Mouse (Mus musculus): ENCODE measurements around the gene Dnajb2. TPM values are rescaled to one million over a fixed set of nuclear protein-coding genes. Genes with fewer than 3 reads are reported as not detected.

Gene Dnajb2
- total RNA-seq, 2 experiments from 2014 or later: 54.7 to 61.3 TPM

DNA sequence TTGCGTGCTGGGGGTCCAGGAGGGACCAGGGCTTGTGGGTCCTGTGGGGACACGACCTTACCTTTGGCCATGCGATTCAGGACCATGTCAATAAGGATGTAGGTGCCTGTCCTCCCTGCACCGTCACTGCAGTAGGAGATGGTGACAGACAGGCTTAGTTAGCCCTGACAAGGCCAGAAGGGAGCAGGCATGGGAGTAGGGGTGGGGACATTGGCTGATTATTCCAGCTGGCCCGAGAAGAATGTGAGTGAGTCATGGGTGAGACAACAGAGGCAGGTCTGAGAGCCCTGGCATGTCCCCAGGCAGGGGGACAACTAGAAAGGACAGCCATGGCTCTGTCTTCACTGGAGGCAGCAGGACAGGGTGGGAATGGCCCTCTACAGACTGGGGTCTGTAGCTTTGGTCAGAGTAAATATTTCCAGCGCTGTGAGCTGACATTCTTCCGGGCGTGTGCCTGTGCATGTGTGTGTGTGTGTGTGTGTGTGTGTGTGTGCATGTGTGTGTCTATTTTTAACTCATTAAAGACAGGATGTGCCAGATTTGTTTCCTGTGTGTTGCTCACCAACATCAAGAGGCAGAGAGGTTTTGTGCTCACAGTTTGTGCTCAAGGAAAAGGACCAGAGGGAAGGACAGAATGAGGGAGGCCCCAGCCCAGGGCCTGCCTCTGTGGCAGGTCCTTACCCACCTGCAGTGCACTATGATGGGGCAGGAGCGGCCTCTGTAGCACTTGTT is 12.0 kb downstream of the Dnajb2 start:
- no peak for DNase-seq
- intact Hi-C loops (cut with DNase I): no loop called here

GRCm38 (mm10) chr1:75250498-75250897 is 14.3 kb downstream of the Dnajb2 start:
- intact Hi-C loops (cut with DNase I): no loop called here
- DNase-seq: peak; percentile 72

- peak; percentile 58 for DNase-seq
- intact Hi-C loops (cut with DNase I): no loop called here
These were observed 15.1 kb downstream of the Dnajb2 start for GRCm38 (mm10) chr1:75251112-75251970.

DNA sequence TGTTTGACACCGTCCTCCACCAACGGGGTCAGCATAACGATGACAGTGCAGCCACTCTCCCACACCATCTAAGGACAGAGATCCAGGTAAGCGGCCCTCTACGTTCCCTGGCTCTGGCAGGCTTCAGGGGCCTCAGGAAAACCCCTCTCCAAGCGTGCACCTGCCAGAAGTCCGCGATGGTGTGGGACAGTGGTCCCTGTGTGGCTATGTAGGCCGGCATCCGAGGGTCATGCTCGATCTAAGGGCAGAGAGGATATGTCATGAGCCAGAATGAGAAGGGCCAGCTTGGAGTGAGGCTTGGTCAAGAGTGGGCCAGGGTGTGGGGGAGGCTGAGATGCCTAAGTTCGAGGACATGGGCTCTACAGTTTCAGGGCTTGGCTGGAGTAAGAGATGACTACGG is 16.1 kb downstream of the Dnajb2 start:
- no peak for DNase-seq
- intact Hi-C loops (cut with DNase I): no loop called here

DNA sequence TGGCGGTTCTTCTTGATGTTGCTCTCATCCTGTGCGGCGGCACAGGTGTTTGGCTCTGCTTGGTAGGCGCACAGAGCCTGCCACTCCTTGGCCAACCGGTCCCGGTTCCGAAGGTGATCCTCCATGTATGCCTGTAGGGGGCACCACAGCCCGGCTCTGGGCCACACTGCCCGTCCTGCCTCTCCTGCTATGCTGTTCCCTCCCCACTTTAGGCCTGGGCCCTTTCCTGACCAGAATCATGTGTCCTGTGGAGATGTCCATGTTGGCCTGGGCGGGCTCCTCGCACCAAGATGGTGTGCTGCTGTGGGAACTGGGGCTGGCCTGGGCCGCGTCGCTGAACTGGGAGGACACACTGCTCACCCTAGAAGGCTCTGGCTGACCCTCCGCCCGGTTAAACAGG is 16.8 kb downstream of the Dnajb2 start:
- no peak for DNase-seq
- intact Hi-C loops (cut with DNase I): no loop called here

GRCm38 (mm10) chr1:75253849-75254624 is 17.8 kb downstream of the Dnajb2 start:
- peak; percentile 81 for DNase-seq
- intact Hi-C loops (cut with DNase I): no loop called here

GRCm38 (mm10) chr1:75254625-75255013 is 18.4 kb downstream of the Dnajb2 start:
- DNase-seq: no peak
- intact Hi-C loops (cut with DNase I): no loop called here

DNA sequence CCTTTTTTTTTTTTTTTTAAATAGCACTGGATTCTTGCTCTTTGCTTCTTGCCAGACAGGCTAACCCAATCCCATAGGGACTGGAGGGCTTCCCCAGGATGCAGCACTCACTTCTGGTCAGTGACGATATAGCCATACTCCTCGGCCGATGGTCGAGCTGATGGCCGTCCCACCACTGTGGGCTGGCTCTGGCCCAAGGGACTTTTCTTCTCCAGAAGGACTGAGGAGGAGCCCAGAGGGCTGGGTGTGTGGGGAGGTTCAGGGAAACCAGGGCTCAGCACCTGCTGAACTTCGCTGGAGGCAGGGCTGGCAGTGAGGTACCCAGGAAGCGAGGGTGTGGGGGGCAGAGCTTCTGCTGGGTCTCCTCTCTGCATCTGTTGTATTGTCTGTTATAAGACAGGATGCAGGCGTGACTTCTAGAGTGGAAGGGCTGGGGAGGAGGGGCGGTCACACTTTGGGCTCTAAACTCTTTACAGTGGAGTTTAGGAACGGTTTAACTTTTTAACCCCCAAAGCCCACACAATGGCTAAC is 19.4 kb downstream of the Dnajb2 start:
- intact Hi-C loops (cut with DNase I): no loop called here
- DNase-seq: no peak

DNA sequence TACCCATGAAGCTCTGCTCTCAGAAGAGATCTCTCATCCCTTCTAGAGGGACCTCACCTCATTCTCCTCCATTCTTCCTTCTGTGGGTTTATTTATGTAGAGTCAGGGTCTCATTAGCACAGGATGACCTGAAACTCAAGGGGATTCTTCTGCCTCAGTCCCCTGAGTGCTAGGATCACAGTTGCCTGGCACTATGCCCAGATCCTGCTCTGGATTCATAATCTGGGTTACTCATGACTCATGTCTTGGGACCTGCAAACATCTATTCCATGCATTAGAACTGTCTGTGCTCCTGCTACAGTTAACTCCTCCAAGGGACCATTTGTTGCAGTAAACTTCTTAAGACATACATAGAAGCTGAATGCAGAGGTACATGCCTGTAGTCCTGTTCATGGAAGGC is 25.1 kb downstream of the Dnajb2 start:
- intact Hi-C loops (cut with DNase I): no loop called here

GRCm38 (mm10) chr1:75262969-75263951 is 27.1 kb downstream of the Dnajb2 start:
- intact Hi-C loops (cut with DNase I): no loop called here

More for the DNA sequence above, 25.1 kb downstream of the Dnajb2 start:
- DNase-seq: no peak

DNA sequence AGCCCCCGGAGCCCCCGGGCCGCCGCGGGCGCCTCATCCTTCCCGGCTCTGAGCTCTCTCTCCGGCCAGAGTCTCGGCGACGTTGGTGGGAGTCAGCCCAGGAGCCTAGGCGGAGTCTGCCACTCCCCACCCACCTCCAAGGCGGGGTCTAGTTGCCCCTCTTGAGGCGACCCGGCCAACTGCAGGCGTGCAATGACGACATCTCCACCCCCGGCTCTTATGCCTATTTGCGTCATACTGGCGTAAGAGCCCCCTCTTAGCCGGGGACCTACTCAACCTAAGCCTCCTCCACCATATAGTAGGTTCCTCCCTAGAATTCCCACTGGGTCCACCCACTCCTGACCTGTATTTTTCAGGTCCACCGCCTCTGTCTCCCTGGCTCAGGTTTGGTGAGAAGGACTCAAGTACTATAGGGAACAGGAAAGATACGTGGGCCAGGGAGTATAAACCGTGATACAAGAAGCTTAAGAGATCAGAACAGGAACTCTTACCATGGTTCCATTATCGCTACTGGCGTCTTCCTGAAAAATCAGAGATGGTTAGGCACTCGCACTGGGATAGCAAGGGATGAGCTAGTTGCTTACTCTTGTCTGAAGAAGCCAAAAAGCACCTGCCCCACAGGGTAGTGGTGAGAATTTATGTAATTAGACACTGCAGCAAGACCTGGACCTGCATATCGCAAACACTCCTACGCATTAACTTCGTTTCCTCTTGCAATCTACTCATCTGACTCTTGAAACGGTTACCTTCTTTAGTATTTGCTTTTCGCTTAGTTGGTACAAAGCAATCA is 28.1 kb downstream of the Dnajb2 start, which contains the start of gene Ptprn:
Gene Ptprn (minus strand): TSS at position 412 of the 790 bp plus-strand sequence.
- peak; percentile 63 for DNase-seq
- intact Hi-C loops (cut with DNase I): loop anchor here (2.0 kb wide), 1 partner anchor 25 kb away; no protein-coding TSS in a partner anchor

More at GRCm38 (mm10) chr1:75262969-75263951, 27.1 kb downstream of the Dnajb2 start:
- no peak for DNase-seq

GRCm38 (mm10) chr1:75277195-75278188 is 41.3 kb downstream of the Dnajb2 start:
- intact Hi-C loops (cut with DNase I): no loop called here
- DNase-seq: no peak

- intact Hi-C loops (cut with DNase I): no loop called here
These were observed 42.0 kb downstream of the Dnajb2 start, which contains the start of gene Resp18 for GRCm38 (mm10) chr1:75278228-75278627. TSS of gene Resp18 (minus strand) at chr1:75278415.

DNA sequence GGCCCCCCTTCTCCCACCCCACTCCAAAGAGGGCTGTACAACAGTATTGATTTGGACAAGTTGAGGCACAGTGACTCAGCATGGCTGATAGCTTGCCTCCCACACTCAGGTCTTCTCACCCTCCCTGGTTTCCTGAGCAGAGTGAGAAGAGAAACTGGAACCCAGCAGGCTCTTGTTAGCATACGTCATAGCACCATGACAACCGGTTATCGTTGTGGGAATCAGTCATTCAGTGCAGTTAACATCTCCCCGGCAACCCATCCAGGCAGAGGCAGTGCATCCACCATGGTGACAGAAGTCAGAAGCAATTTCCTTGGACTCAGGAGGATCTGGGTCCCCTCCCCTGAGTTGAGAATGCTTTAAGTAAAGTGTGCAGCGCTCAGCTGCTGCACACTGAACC is 46.8 kb downstream of the Dnajb2 start:
- intact Hi-C loops (cut with DNase I): no loop called here
- DNase-seq: no peak

More at GRCm38 (mm10) chr1:75278228-75278627, 42.0 kb downstream of the Dnajb2 start, which contains the start of gene Resp18:
- no peak for DNase-seq

GRCm38 (mm10) chr1:75284911-75285310 is 48.7 kb downstream of the Dnajb2 start:
- no peak for DNase-seq
- intact Hi-C loops (cut with DNase I): no loop called here

DNA sequence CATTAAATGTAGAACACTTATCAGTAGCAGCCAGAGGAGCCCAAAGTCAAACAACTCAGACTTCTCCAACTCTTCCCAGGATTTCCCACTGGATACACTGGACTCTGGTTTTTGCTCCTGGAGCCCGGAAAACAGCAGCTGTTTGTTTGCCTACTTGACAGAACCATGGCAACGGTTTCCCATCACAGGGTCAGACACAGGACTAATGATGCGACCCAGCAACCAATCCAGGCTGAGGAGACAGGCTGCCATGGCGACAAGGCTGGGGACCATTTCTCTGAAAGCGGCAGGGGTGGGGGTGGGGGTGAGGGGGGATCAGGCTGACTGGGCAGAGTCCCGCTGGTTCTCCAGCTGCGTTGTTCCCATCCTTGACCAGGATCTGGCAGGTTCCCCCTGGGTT is 53.2 kb downstream of the Dnajb2 start:
- intact Hi-C loops (cut with DNase I): loop anchor here (2.0 kb wide), 1 partner anchor 25 kb away; the partner anchor contains the start of gene Ptprn
- DNase-seq: peak; percentile 63

DNA sequence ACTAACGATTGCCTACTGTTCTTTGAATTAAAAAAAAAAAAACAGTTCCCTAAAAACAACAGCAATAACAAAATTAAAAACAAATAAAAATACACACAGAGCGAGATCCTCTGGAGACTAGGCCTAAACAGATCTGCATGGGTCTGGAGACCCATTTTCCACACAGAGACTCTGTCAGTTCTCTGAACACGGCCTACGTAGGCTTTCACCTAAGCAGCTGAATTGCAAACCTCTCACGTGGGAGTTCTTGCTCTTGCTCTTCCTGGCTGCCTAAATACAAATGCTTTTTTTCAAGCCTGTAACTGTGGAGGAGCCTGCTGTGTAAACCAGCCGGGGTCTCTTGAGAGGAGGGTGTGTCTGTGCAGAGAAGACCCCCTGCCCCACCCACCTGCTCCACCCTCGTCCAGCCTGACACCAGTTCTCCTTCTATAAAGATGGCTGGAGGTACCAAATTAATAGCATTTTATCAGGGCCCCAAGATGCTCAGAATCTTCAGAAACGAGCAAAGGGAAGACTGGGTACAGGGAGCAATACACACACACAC is 53.8 kb downstream of the Dnajb2 start:
- DNase-seq: no peak
- intact Hi-C loops (cut with DNase I): loop anchor here (2.0 kb wide), 1 partner anchor 25 kb away; the partner anchor contains the start of gene Ptprn
